Mouse (Mus musculus) MEL-GATA-1-ER (cell line): Measurements from ENCODE around the gene Rap1gap2.

Source experiments
- DNase-seq: peaks from one replicate; pipeline ENCODE4 v3.0.0-alpha.2; 2012; ENCODE audit warnings: low read depth; ENCODE audit errors: extremely low read depth

Rap1gap2 gene

GRCm38 (mm10) chr11:74575940-74576339 lies 34.8 kb downstream of the Rap1gap2 start:
- peak; percentile 99 for DNase-seq

DNA sequence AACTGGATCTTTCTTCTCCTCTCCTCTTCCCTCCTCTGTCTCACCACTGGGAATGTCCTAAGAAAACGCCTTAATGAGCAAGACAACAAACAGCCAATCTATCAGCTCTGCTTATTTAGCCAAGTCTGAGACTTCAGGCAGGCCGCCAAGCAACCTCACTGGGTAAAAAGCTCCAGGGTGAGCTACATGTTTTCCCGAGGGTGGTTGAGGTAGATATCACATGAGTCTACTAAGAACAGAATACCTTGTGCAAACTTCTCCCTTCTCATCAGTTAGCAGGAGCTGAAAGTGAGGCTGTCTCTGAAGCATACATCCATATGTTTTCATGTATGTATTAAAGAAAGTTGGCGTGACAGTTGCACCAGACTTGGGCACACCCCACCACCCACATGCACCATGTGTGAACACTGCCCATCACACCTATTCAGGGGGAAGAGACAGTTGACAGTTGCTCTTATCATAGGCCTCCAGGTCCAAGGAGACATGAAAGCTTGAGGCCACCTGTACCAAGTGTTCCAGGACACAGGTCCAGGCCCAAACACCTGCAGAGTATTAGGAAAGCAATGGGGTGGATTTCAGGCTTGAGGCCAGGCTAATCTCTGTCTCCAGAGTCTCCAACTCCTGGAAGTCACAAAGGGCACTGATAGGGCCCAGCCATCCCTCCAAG lies 35.8 kb downstream of the Rap1gap2 start:
- DNase-seq = peak; percentile 51

DNA sequence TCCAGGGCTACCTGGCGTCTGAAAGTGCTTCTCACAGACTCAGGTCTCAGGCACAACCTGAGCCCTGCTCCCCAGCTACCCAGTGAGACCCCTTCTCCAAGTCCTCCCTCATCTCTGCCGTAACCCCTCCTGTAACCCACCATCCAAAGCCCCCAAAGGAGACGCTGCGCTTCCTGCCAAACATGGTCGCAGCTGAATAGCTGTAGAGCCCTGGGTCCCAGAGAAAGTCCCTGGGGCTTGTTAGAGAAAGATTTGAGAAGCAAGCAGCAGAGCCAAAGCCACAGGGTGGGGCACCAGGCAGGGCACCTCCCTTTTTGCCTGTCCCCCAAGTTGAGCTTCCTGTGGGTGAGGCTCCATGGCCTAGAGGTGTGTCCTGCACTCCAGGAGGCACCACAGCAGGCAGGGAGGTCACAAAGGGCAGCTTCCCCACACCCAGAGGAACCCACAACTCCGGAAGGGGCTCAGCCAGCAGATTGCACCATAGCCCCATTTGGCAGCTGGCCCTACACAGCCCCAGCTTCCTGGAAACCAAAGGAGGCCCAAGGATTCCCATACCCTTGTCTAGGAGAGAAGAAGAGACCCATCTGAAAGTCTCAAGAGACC lies 38.2 kb downstream of the Rap1gap2 start:
- peak; percentile 79 for DNase-seq

- DNase-seq = no peak
These were observed 41.0 kb downstream of the Rap1gap2 start for GRCm38 (mm10) chr11:74569735-74570134.

- DNase-seq = no peak
These were observed 42.3 kb downstream of the Rap1gap2 start for GRCm38 (mm10) chr11:74568463-74568862.

DNA sequence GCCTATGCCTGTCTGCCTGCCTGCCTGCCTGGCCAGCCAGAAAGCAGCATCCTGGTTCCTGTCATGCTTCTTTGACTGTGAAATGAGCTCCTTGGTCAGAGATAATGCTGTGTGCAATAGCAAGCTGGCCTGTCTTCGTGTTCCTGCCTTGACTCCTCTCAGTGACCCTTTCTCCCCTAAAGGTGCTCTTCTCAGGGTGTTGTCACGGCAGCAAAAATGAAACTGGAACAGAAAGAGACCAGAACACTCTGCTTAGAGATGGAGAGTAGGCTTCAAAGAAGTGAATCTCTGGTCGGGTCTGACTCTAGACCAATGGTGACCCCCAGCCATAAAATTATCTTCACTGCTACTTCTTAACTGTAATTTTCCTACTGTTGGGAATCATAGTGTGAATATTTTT lies 42.7 kb downstream of the Rap1gap2 start:
- DNase-seq = no peak

DNA sequence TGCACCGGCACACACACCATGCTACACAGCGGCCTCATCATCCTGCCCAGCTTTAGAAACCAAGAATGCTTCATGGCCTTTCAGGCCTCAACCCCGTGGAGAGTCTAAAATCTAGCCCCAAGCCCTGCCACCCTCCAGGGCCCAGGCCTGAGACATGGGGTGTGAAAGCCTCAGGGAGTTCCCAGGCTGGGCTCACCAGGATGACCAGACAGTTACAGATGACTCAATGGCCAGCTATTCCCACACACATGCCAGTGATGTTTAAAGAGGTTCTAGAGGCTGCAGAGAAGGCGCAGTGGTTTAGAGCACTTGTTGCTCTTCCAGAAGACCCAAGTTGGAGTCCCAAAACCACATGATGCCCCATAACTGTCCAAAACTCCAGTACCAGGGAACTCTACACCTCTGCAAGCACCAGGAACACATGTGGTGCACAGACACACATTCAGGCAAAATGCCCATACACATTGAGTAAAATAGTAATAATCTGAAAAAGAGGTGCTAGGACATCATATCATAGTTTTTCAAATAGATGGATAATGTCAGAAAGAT lies 44.3 kb downstream of the Rap1gap2 start:
- DNase-seq = no peak

DNA sequence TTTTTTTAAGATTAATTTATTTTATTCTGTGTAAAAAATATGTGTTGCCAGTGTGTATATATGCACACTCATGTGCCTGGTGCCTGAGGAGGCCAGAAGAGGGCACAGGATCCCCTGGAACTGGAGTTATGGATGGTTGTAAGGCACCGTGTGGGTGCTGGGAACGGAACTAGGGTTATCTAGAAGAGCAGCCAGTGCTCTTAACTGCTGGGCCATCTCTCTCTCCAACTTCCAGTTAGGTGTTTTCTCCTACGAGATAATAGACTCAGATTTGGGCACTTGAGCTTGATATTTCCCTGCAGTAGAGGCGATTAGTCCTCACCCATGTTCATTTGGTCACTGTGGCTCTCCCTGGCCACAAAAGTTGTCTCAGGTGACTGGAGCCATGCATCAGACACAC lies 49.3 kb downstream of the Rap1gap2 start:
- no peak for DNase-seq

- DNase-seq = no peak
These were observed 50.0 kb downstream of the Rap1gap2 start for GRCm38 (mm10) chr11:74560600-74561227.

GRCm38 (mm10) chr11:74559793-74560433 lies 50.8 kb downstream of the Rap1gap2 start:
- no peak for DNase-seq

DNA sequence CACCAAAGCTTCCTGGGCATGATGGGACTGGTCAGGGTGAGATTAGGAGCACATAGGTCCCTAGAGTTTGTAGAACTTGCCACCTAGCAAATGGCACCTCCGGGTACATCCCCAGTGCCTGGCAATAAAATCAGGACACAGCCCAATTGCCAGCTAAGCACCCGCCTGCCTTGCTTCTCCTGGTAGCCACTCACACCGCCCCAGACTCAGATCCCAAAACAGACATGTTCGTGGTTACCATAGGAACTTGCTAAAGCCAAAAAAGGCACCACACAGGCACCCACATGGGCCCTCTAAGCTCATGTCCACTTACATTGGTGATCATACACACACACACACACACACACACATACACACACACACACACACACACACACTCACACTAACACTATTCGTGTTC lies 51.8 kb downstream of the Rap1gap2 start:
- no peak for DNase-seq

- DNase-seq = no peak
These were observed 53.1 kb downstream of the Rap1gap2 start for GRCm38 (mm10) chr11:74557456-74558230.

- DNase-seq = no peak
These were observed 54.9 kb downstream of the Rap1gap2 start for GRCm38 (mm10) chr11:74555716-74556374.

GRCm38 (mm10) chr11:74554683-74555341 lies 55.9 kb downstream of the Rap1gap2 start:
- DNase-seq = no peak

GRCm38 (mm10) chr11:74551568-74551967 lies 59.1 kb downstream of the Rap1gap2 start:
- DNase-seq = no peak

DNA sequence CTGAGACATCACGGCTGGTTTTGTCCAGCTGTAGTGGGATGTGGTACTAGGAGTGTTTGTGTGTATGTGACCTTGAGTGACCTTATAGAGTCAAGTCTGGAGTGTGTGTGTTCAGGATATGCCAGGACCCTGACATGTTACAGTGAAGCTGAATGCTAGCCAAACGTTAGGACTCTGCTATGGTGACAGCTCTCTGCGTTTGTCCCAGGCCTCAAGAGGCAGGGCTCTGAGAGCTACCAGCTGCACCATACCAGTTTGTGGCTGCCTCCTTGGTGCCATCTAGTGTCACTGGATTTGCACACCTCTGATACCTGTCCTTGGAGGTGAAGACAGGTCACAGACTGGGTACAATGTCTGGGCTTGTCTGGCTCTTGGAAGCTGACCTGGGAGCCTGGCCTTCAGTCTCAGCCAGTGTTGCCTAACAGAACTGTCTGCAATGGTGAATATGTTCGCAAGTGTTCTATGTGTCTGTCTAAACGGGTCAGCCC lies 60.1 kb downstream of the Rap1gap2 start:
- DNase-seq = no peak

- no peak for DNase-seq
These were observed 61.8 kb downstream of the Rap1gap2 start for GRCm38 (mm10) chr11:74548781-74549382.

- peak; percentile 98 for DNase-seq
These were observed 63.6 kb downstream of the Rap1gap2 start for GRCm38 (mm10) chr11:74546933-74547694.

DNA sequence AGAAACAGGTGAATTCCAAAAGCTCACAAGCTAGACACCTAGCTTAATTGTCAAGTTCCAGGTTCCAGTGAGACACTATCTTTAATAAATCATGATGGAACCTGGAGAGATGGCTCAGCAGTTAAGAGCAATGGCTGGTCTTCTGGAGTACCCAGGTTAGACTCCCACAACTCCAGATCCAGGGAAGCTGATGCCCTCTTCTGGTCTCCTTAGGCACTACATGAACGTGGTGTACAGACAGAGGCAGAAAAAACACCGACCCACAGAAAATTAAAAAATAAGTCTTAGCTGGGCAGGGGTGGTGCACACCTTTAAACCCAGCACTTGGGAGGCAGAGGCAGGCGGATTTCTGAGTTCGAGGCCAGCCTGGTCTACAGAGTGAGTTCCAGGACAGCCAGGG lies 64.5 kb downstream of the Rap1gap2 start:
- peak; percentile 61 for DNase-seq
